In genomic region chr10:7911268-7911667, GRCm38 (mm10) we compare ENCODE assay signal across 12 mouse cellular contexts. TPM values are rescaled to one million over a fixed set of nuclear protein-coding genes. Genes with fewer than 3 reads are reported as not detected.
A peak's percentile ranks its signal among the peaks of the same experiment; 100 is the strongest.
DNase-seq lines count a peak whose midpoint lies in the region; ATAC-seq and TF ChIP-seq lines count a peak whose summit lies in the region.
"Had no signal": no experiment of that assay in that cellular context is flagged by ENCODE, and none has a peak within 500 bp of the region (broad histone marks: within the 10 kb centered on the region; RNA-seq: fewer than 3 reads in every experiment).

No protein-coding gene starts in this region.

- no peaks in the 10 kb centered on the region for H3K9me3 ChIP-seq in hindbrain, postnatal 0 days (ENCODE audit: low read length)
- H3K9me3 ChIP-seq in hindbrain, embryonic 12.5 days (replicated peaks): no peaks in the 10 kb centered on the region
- no peaks in the 10 kb centered on the region for H3K9me3 ChIP-seq in midbrain, embryonic 14.5 days (ENCODE audit: control insufficient read depth, low read length)
- no peaks in the 10 kb centered on the region for H3K9me3 ChIP-seq in midbrain, embryonic 13.5 days
- H3K9me3 ChIP-seq: embryonic facial prominence, embryonic 13.5 days; limb, embryonic 12.5 days; neural tube, embryonic 12.5 days had no signal

- peaks cover 15% of the 10 kb centered on the region for H3K4me1 ChIP-seq in hindbrain, postnatal 0 days (ENCODE audit: insufficient read depth, low read length)
- no peaks in the 10 kb centered on the region for H3K4me1 ChIP-seq in hindbrain, embryonic 12.5 days
- H3K4me1 ChIP-seq in midbrain, embryonic 14.5 days (ENCODE audit: control insufficient read depth, insufficient read depth, low read length): no peaks in the 10 kb centered on the region
- H3K4me1 ChIP-seq in midbrain, embryonic 13.5 days (replicated peaks): 0 out of 2 replicates have a peak, but pooled peaks cover 4% of the 10 kb centered on the region
- H3K4me1 ChIP-seq: limb, embryonic 12.5 days; neural tube, embryonic 12.5 days had no signal

- peaks cover 25% of the 10 kb centered on the region for H3K36me3 ChIP-seq in hindbrain, postnatal 0 days (ENCODE audit: insufficient read depth, low read length)
- peaks cover 44% of the 10 kb centered on the region for H3K36me3 ChIP-seq in hindbrain, embryonic 12.5 days
- H3K36me3 ChIP-seq in midbrain, embryonic 14.5 days (ENCODE audit: control insufficient read depth, insufficient read depth, low read length): peaks cover 42% of the 10 kb centered on the region
- H3K36me3 ChIP-seq in midbrain, embryonic 13.5 days: peaks cover 37% of the 10 kb centered on the region

- H3K9ac ChIP-seq in hindbrain, postnatal 0 days (replicated peaks; ENCODE audit: low read length): no peak overlapping the region
- no peak overlapping the region for H3K9ac ChIP-seq in hindbrain, embryonic 12.5 days
- no peak overlapping the region for H3K9ac ChIP-seq in midbrain, embryonic 14.5 days (replicated peaks; ENCODE audit: low read length)
- H3K9ac ChIP-seq in midbrain, embryonic 13.5 days (replicated peaks): no peak overlapping the region
- H3K9ac ChIP-seq: embryonic facial prominence, embryonic 13.5 days; limb, embryonic 12.5 days; neural tube, embryonic 12.5 days had no signal

- H3K27me3 ChIP-seq in hindbrain, postnatal 0 days (ENCODE audit: insufficient read depth, low read length): no peaks in the 10 kb centered on the region
- H3K27me3 ChIP-seq in hindbrain, embryonic 12.5 days: no peaks in the 10 kb centered on the region
- no peaks in the 10 kb centered on the region for H3K27me3 ChIP-seq in midbrain, embryonic 14.5 days (ENCODE audit: control insufficient read depth, insufficient read depth, low read length)
- H3K27me3 ChIP-seq in midbrain, embryonic 13.5 days: no peaks in the 10 kb centered on the region
- H3K27me3 ChIP-seq: embryonic facial prominence, embryonic 13.5 days; limb, embryonic 12.5 days; neural tube, embryonic 12.5 days had no signal

- H3K4me3 ChIP-seq in hindbrain, postnatal 0 days (ENCODE audit: low read length): no peak overlapping the region
- no peak overlapping the region for H3K4me3 ChIP-seq in hindbrain, embryonic 12.5 days
- no peak overlapping the region for H3K4me3 ChIP-seq in midbrain, embryonic 14.5 days (replicated peaks; ENCODE audit: low read depth, low read length)
- no peak overlapping the region for H3K4me3 ChIP-seq in midbrain, embryonic 13.5 days (replicated peaks)
- H3K4me3 ChIP-seq: embryonic facial prominence, embryonic 13.5 days; limb, embryonic 12.5 days; neural tube, embryonic 12.5 days had no signal

- no peak for TF ChIP-seq CTCF in hindbrain, postnatal 0 days (IDR thresholded peaks at IDR 0.05; ENCODE audit: low read depth)

- H3K4me2 ChIP-seq in hindbrain, postnatal 0 days (ENCODE audit: low read depth, low read length): no peak overlapping the region
- no peak overlapping the region for H3K4me2 ChIP-seq in hindbrain, embryonic 12.5 days (replicated peaks)
- no peak overlapping the region for H3K4me2 ChIP-seq in midbrain, embryonic 14.5 days (ENCODE audit: low read length)
- no peak overlapping the region for H3K4me2 ChIP-seq in midbrain, embryonic 13.5 days (replicated peaks)
- H3K4me2 ChIP-seq: embryonic facial prominence, embryonic 13.5 days; limb, embryonic 12.5 days; neural tube, embryonic 12.5 days had no signal

- ATAC-seq in hindbrain, postnatal 0 days: peak; percentile 74
- ATAC-seq in hindbrain, embryonic 12.5 days (ENCODE audit: low FRiP score): no peak
- ATAC-seq in midbrain, embryonic 14.5 days (ENCODE audit: low FRiP score, low TSS enrichment): no peak
- ATAC-seq in midbrain, embryonic 13.5 days: no peak

- DNase-seq in hindbrain, postnatal 0 days (ENCODE audit: low spot score): peak; percentile 61
- DNase-seq in midbrain, embryonic 14.5 days: peak; percentile 26
- DNase-seq in cerebellum, adult 18-20 months: peak; percentile 55 to 61
- peak; percentile 50 for DNase-seq in retina, embryonic 14.5 days (ENCODE audit: low spot score)
- no peak for DNase-seq in testis, postnatal 14 days (ENCODE audit: low spot score)
- DNase-seq: right cerebral cortex, postnatal 4 days; thymus, postnatal 25 days had no signal

- H3K27ac ChIP-seq in hindbrain, postnatal 0 days: no peak overlapping the region
- no peak overlapping the region for H3K27ac ChIP-seq in hindbrain, embryonic 12.5 days
- H3K27ac ChIP-seq in midbrain, embryonic 14.5 days (replicated peaks; ENCODE audit: low read depth, low read length): no peak overlapping the region
- no peak overlapping the region for H3K27ac ChIP-seq in midbrain, embryonic 13.5 days
- H3K27ac ChIP-seq: embryonic facial prominence, embryonic 13.5 days; limb, embryonic 12.5 days; neural tube, embryonic 12.5 days had no signal

- WGBS in hindbrain, postnatal 0 days: 54% methylated on average over 10 of the region's 10 CpGs
- 81% methylated on average over 10 of the region's 10 CpGs for WGBS in hindbrain, embryonic 12.5 days
- WGBS in midbrain, embryonic 14.5 days: 82% methylated on average over 10 of the region's 10 CpGs
- 78% methylated on average over 10 of the region's 10 CpGs for WGBS in midbrain, embryonic 13.5 days

RNA-seq across cellular contexts. Expression of gene Tab2, which starts 44.8 kb away (rescaled TPM):
- total RNA-seq in hindbrain, postnatal 0 days (2014; rRNA removed): 54.3 and 64.3 TPM in 2 replicates
- 11.4 and 12.0 TPM in 2 replicates for polyA plus RNA-seq in hindbrain, postnatal 0 days (2015; fragmentation: Nextera tagmentation; extraction: Ambion mirVana)
- polyA plus RNA-seq in hindbrain, embryonic 12.5 days (2016; fragmentation: Nextera tagmentation; extraction: Ambion mirVana): 22.2 and 22.3 TPM in 2 replicates
- polyA plus RNA-seq in midbrain, embryonic 14.5 days (2014; fragmentation: Nextera tagmentation; extraction: Ambion mirVana): 20.7 and 20.9 TPM in 2 replicates
- polyA plus RNA-seq in midbrain, embryonic 13.5 days (2015; fragmentation: Nextera tagmentation; extraction: Ambion mirVana): 15.4 and 16.9 TPM in 2 replicates
